Mouse (Mus musculus) ovary, adult 18-20 months (tissue): ENCODE data around the gene Rfc2.
A peak's percentile ranks its signal among the peaks of the same experiment; 100 is the strongest.

ENCODE experiments used
- DNase-seq: peaks from one replicate; pipeline ENCODE4 v3.0.0; 2022; ENCODE audit warnings: low spot score, mixed read lengths

Rfc2 gene

GRCm38 (mm10) chr5:134609916-134610643 is 28.9 kb downstream of the Rfc2 start:
- DNase-seq, result no peak

GRCm38 (mm10) chr5:134611810-134612521 is 30.8 kb downstream of the Rfc2 start:
- no peak for DNase-seq

GRCm38 (mm10) chr5:134613727-134614126 is 32.6 kb downstream of the Rfc2 start:
- no peak for DNase-seq

GRCm38 (mm10) chr5:134614296-134614695 is 33.1 kb downstream of the Rfc2 start:
- no peak for DNase-seq

- DNase-seq, result no peak
These were observed 33.6 kb downstream of the Rfc2 start, which contains the start of gene Lat2 for GRCm38 (mm10) chr5:134614802-134615201. Gene Lat2 (minus strand): TSS chr5:134615025.

GRCm38 (mm10) chr5:134615380-134615779 is 34.2 kb downstream of the Rfc2 start:
- no peak for DNase-seq

- no peak for DNase-seq
These were observed 34.6 kb downstream of the Rfc2 start for GRCm38 (mm10) chr5:134615780-134616179.

- DNase-seq, result no peak
These were observed 35.9 kb downstream of the Rfc2 start for GRCm38 (mm10) chr5:134617071-134617470.

- DNase-seq, result no peak
These were observed 39.3 kb downstream of the Rfc2 start for GRCm38 (mm10) chr5:134620457-134620856.

- no peak for DNase-seq
These were observed 40.0 kb downstream of the Rfc2 start for GRCm38 (mm10) chr5:134621099-134621640.

GRCm38 (mm10) chr5:134622069-134622468 is 40.9 kb downstream of the Rfc2 start:
- DNase-seq, result no peak

GRCm38 (mm10) chr5:134629508-134629907 is 48.3 kb downstream of the Rfc2 start:
- no peak for DNase-seq

- no peak for DNase-seq
These were observed 49.7 kb downstream of the Rfc2 start for GRCm38 (mm10) chr5:134630835-134631234.

- no peak for DNase-seq
These were observed 51.7 kb downstream of the Rfc2 start for GRCm38 (mm10) chr5:134632841-134633240.

GRCm38 (mm10) chr5:134637820-134638367 is 56.7 kb downstream of the Rfc2 start:
- no peak for DNase-seq

- no peak for DNase-seq
These were observed 57.5 kb downstream of the Rfc2 start for GRCm38 (mm10) chr5:134638461-134639268.

GRCm38 (mm10) chr5:134639269-134639682 is 58.1 kb downstream of the Rfc2 start, which contains the start of gene Eif4h:
Gene Eif4h (minus strand): TSS chr5:134639490.
- peak; percentile 93 for DNase-seq

GRCm38 (mm10) chr5:134640371-134640770 is 59.2 kb downstream of the Rfc2 start:
- DNase-seq, result no peak

GRCm38 (mm10) chr5:134644121-134644520 is 63.0 kb downstream of the Rfc2 start:
- no peak for DNase-seq

- DNase-seq, result no peak
These were observed 63.5 kb downstream of the Rfc2 start for GRCm38 (mm10) chr5:134644643-134645118.

- no peak for DNase-seq
These were observed 65.3 kb downstream of the Rfc2 start for GRCm38 (mm10) chr5:134646461-134646860.

GRCm38 (mm10) chr5:134647394-134647793 is 66.2 kb downstream of the Rfc2 start:
- DNase-seq, result no peak
